Mouse (Mus musculus) cerebellum, adult 8-10 months (tissue): Measurements from ENCODE around the gene Erbb4.
A peak's percentile ranks its signal among the peaks of the same experiment; 100 is the strongest.

ENCODE experiments used
- DNase-seq: peaks from one replicate; pipeline ENCODE4 v3.0.0; 2022

The Erbb4 gene

DNA sequence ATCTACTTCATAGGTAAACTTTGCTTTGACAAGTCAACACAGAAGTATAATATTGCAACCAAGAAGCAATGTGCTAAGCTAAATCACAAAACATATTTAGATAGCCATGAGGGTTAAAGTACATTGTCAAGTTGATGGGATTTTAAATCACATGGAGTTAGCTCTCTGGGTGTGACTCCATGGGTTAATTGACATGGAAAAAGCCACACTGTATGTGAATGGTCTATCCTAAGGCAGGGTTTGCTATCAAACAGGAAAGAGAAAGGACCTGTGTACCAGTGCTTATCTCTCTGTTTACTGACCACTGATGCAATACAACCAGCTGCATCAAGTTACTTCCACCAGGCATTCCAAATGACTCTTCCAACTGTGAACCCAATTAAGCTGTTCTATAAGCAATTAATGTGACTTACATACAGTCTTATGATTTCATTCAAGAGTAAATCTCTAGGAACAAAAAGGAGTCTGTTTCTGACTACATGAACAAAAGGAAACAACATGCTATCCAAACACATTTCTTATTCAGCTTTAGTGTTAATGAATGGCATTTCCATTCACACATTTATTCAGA, 641.4 kb downstream of the Erbb4 start:
- no peak for DNase-seq

DNA sequence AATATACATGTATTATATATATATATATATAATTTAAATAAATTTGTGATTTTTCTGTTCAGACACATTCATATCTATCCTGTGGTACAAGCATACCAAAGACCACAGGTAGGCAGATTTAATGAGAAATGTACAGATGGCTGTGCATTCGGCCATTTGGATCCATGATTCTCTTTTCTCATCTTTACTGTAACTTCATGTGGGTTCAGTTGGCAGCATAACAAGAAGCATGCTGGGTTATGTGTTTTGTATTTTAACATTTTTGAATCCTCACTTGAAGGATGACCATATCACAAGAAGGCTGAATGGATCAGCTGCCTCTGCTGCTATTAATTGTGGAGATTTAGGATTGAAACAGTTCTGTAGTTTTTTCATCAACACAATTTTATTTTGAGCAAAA, 656.6 kb downstream of the Erbb4 start:
- DNase-seq, result no peak

DNA sequence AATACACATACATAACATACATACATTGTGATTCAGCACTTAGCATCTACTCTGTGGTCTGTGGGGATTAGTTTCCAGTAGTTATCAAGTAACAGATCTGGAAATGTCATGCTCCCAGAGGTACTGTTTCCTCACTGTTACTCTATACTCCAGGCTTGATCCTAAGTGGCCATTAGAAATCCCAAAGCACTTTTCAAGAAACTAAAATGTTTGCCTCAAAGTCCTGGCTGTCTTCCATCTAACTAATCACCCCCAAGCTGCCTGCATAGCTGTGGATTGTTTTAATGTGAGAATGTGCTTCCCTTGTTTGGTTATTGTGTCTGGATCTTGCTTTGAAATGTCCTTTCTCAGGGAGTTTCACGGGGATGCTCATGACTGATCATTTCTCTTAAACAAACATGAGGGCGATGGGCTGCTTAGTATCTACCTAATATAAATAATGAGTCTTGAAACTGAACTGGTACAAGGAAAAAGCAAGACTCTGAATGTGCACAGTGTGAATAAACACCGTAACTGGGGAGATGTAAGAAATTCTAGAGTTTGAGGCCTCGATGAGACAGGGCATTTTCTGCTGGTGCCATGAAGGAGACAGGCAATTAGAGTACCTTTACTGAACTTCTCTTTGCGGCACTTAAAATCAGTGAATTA, 683.4 kb downstream of the Erbb4 start:
- DNase-seq, result no peak

DNA sequence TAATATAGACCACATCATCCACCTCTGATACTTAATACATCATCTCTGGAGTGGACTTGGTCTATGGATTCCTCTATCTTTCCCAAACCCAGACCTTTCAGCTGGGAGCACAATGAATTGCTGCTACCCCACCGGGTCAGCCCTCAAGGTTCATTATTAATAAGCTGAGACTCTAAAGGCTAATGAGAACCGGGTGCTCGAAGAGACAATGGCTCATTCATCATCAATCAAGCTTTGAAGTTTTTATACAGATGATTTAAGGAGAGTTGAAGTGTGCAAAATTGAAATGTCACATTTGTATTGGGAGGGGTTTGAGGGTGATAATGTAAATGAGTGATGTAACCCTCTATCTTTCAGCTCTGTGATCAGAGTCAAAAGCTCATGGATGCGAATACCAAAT, 706.7 kb downstream of the Erbb4 start:
- DNase-seq, result no peak

DNA sequence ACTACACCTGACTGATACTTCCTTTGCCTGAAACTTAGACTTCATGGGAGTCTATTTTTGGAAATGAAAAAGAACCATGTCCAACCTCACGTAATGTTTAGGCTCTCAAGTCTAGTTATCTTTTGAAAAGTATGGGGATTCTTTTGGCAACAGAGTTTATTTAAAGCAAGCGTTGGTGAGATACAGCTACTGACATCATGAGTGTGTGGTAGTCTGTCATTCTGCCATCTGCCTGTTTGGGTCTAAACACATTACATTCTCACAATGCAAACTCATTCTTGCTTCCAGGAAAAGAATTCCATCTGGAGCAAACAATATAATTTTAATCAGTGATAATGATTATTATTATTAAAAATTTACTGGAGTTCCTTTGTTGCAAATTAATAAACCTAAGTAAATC, 736.3 kb downstream of the Erbb4 start:
- no peak for DNase-seq

DNA sequence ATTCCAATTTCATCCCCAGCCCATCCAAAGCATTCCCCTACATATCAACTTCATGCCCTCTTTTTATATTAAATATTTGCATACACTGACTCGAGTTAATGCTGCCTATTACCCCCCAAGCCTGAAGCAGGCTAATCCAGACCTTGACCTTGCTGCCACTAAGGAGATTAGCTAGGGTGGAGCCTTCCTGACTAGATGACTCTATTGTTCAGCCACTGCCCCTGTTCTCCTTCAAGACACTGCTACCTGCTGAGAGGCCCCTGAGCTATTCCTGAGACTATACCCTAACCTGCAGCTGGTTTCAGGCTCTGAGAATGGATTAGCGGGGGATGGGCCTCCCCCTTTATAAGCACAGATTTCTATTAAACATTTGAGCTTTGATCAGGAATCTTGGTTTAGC, 774.1 kb downstream of the Erbb4 start:
- no peak for DNase-seq

DNA sequence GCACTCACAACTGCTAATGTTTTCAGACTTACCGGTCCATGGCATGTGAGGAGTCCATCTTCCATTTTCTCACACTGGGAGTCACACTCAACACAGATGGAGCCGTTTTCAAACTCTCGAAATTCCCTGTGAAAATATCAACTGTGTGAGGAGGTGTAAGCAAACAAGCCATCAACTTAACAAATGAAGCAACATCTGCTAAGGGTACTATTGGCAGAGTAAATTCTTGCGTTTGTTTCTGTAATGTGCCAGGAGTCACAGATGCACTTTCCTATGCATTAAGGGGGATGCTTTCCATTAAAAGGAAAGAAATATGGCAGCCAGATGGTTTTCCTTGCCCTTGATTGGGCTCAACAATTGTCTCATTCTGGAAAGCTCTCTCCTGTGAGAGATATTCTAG, 802.0 kb downstream of the Erbb4 start:
- no peak for DNase-seq

DNA sequence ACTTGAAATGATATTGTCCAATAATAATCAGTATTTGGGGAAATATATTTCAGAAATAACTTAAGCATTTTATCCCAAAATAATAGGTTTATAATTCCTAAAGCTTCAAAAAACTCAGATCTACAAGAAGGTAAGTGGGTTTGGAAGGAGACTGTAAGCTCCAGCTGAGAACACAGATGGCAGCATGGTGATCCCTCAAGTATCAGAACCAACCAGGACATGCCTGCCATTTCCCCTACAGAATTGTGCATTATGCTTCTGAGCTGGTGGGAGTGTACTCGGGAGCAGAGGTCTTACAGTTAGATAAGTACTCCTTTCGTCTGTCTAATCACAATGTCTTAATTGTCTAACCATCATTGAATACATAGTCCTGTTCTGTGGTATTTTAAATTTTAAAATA, 823.4 kb downstream of the Erbb4 start:
- DNase-seq, result no peak

DNA sequence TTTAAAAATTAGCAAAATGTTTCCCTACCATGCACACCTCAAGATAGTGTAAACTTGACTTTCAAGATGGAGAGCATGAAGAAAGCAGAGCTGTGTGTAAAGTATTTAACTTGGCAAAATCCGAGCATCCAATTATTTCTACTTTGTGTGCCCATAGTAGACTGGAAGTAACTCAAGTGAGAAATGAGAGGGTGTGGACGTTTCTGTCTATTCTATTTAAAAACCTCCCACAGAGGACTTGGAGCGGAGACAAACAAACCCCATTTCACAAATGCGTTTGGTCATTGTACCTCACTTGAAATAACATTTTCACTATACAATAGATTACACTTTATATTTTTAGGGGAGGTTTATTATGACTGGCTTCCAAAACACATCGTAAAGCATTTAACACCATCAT, 832.0 kb downstream of the Erbb4 start:
- no peak for DNase-seq

DNA sequence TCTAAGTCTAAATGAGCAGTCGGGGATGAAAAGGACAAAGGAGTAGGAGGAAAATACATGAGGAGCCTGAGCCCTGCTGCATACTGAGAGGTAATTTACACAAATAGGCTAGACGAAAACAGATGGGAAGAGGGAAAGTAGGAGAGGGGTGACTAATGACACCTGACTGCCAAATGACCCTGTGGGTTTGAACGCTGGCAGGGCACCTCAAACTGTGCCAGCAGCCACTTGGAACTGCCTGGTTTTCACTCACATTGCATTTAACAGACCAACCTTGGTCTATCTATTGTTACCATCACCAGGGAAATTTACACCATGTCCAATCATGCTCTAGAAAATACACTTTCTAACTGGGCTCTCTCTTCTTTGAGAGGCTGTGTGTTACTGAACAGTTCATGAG, 929.3 kb downstream of the Erbb4 start:
- peak; percentile 28 for DNase-seq

DNA sequence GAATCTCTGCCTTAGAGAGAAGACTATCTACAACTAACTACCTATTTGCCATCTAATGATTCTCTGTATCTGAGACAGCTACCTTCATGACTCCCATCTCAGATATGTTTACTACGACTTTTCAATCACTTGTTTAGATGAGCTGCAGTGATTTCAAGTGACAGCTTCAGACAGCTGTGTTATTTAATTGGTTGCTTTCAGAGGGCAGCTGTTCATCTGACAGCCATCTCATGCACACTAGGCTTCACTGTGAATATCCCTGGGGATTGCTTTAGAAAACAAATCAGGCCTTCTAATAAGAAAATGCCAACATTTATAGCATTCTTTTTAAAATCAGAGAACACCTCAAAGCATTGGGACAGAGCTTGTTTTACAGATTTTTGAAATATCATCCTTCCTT, 952.6 kb downstream of the Erbb4 start:
- no peak for DNase-seq

DNA sequence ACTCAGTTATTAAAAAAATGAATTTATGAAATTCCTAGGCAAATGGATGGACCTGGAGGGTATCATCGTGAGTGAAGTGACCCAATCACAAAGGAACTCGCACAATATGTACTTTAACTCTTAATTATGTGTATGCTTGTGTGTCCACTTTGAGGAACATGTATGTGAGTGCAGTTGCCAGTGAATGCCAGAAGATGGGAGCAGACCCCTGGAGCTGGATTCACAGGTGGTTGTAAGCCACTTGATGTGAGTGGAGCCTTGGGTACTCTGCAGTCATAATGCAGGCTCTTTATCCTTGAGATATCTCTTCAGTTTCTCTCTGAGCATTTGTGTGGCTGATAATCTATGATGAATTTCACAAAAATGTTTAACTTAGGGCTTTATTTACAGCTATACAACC, 957.3 kb downstream of the Erbb4 start:
- no peak for DNase-seq

DNA sequence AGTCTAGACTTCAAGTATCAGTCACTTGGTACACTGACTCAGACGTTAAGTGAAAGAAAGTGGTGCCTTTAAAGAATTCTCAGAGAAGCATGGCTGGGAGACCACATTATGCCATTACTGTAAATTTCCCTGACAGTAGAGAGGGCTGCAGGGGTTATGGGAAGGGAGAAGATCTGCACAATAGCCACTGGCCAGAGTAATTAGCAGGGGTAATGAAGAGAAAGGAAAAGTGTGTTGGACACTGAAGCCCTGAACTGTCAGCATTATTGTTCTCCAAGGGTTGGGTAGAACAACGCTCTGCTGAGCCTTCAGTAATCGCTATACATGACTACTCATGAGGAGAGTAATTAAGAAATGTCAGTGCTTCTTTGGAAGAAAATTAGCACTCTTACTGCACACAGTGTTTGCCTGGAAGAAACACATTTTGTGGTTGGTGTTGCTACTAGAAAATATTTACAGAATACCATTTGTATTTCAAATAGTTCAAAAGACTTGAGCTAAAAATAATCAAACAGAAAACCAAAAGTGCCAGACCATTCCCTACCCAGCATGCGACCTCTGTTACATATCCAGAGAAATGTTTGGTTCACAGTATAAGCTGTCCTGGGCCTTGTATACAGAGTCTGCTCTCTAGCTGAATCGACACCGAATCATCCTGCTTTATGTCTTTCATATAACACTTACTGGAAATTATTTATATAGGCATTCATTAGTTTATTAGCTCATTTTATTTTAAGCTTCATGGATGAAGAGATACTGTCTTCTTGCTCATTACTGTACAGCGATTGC, 965.1 kb downstream of the Erbb4 start:
- DNase-seq, result no peak

DNA sequence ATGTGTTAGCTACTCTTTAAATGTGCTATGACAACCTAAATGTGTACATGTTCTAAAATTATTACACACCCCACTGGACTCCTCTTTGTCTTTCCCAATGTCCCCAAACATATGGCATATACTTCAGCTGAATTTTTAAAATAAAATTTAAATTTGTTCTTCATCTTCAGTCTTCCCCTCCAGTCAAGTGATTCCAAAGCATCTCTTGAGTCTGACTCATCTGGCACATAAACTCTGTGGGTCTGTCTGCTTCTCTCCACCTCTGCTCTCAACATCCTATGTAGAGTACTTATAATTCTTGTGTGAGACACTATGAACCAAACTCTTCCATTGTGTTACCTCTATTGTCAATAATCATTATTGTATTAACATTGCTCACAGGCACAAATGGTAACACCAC, 972.9 kb downstream of the Erbb4 start:
- no peak for DNase-seq

DNA sequence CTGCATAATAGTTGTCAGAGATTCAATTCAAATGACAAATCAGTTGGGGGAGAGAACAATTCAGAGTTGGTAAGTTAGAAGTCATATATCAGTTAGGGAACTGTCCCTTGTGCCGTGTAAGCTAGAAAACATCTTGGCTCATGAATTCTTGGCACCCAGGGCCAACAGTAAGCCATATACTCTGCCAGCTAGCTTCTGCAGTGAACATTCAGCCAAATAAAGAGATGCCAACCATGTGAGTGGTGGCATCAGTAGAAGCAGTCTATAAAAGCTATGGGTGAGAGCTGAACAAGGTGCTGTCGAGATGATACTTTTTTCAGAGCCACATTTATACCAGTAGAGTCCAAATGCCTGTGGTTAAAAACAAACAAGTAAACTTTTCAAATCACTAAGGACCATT, 973.4 kb downstream of the Erbb4 start:
- no peak for DNase-seq

DNA sequence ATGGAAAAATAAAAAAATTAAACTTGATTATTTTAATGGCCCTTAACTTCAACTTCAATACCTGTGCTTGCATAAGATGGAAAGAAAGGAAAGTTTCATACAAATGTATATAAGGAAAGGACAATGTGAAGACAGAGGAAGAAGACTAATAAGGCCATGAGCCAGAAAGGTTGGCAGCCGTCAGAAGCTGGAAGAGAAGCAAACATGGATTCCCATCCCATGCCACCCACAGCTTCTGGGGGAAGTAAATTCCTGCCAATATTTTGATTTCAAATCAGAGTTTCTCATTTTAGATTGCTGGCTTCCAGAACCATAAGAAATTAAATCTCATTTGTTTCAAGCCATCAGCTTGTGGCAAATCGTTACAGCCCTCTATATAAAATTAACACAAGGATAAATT, 984.3 kb downstream of the Erbb4 start:
- DNase-seq, result no peak

DNA sequence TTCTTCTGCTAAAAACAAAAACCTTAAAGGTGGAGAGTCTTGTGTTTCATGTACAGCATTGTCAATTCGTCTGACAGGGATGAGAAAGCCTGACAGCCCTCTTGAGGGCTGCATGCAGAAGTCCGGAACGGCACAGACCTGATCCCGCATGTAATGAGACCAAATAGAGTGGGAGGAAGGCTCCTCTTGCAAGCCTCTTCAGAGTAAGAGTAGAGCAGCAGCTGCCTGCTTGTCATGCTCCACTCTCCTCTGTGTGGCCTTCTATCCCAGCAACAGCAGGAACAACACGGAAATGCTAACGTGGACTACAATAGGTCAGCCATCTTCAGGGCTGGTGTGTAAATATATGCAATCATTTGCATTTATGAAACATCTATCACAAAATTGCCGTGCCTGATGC, 987.5 kb downstream of the Erbb4 start:
- no peak for DNase-seq

DNA sequence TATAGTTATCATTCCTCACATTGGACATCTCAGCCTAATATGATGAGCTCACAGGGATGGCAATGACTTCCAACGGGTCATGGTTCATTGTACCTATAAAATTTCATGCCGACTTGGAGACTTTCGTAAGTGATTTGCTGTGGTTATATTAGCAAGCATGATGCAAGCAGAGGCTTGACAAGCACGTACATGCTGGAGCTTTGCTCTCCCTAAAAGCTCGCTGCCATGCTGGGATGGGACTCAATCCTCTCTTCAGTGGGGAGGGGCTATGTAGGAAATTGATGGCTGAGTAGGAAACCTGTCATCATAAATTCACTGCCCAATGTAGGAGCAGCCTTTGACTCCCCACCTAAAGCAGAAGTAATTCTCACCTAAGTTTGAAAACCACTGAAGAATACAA, 992.1 kb downstream of the Erbb4 start:
- no peak for DNase-seq

DNA sequence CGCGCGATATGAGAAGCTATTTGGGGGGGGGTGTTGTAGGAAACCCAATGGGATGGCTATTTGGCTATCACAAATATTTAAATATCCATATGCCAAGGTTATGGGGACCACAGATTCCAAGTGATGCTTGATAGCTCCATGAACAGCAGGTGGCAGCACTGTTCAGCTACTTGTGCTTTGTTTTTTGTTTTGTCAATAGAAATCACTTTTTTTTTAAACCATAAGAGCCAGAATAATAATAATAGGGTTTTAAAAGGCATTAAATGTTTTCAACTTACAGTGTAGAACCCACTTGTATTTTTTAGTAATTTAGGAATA, 1001.4 kb downstream of the Erbb4 start:
- peak; percentile 44 for DNase-seq

DNA sequence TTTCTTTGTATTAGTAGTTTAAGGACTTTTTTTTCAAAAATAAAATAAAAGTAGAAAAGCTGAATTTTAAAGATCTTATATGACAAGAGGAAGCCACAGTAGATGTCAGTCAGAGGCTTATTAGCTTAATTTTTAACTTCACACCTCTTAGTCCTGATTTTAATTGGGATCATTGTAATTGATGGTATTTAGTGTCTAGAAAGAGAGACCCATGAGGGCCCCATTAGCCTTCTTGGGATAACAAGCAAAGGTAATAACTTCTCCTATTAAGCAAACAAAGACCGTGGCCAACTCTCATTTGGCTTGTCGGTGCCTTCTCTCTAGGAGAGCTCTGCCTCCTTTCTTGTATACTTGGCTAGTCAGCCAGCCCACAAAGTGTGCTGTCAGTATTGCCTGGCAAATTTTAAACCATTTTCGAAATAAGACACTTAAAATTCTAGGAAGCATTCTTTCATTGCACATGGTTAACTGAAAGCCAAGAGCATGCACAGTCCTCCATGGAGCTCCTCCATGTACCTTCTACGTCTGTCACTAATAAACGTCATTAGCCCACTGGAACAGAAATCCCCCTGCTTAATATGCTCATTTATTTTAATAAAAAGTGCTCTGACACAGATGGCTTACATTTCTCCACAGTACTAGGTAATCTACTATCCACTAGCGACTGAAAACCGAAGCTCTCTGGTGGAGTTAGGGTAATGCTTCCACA, 1001.9 kb downstream of the Erbb4 start:
- DNase-seq, result no peak

DNA sequence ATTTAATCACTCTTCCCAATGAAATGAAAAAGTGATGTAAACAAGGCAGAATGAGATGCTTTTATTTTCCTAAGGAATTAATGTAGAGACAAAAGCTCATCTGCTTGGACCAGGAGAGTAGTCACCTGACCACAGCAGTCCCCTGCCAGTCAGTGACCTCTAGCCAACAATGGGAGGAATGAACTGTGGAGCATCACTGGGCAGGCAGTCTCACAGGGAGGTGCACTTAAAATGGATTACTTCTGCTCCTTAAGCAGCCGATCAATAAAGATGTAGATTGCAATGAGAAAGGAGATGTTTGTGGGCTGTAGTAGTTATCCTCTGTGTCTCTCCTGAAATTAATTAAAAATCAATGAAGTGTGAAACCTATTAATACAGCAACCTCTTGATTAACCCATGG, 1018.2 kb downstream of the Erbb4 start:
- no peak for DNase-seq

DNA sequence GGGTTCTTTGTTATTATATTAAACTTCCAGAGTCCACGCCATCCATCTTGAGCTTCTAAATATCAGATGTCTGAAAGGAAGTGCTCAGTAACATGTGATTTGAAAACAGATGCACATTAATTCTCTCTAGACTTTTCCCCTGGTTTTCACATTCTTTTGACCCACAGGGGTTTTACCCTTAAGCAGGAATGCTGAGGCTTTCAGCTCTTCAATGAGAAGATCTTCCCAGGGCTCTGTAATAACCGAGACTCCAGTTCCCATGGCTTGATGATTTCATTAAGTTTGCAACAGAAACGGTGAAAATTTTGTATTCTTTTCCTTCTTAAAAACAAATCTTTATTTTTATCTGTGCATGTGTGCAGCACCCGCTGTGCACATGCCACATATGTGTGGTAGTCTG, 1051.4 kb downstream of the Erbb4 start:
- DNase-seq, result no peak

DNA sequence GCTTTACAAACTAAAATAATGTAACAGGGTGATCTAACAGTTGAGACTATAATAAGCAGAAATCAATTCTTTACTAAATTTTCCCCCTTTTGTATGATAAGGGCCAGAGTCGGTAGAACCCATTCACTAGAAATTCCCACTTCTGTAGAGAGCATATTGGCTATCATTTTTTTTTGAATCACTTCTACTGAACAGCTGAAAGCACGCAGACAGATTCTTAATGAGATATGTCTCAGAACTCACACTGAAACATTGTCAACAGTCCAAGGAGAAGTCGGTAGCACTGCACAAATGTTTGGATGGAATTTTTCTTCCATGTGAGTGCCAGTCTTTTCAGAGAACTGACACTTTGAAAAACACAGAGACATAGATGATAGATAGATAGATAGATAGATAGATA, 1053.1 kb downstream of the Erbb4 start:
- DNase-seq, result no peak

DNA sequence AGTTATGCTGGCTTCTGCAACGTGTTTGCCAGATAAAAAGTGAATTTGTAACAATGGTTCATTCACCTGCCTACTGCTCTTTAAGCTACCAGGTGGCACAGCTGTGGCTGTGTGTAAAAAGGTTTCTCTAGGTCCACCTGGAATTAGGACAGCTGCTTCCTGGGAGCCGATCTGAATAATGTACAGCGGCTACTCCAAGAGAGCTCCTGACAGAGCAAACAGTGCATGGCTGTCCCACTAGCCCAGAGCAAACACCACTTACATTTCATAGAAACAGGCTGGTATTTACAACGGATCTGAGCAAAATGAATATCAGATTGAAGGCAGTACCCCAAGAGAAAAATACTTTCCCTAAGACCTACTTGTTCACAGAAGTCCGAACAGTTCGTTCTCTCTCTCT, 1058.0 kb downstream of the Erbb4 start:
- DNase-seq, result no peak
